Mouse (Mus musculus) forebrain, embryonic 12.5 days (tissue): ENCODE measurements at regions not wholly inside any gene's neighbourhood (a gene's known extent, or its start where the extent isn't known, plus 50 kb on each side); places are given as distances from the start of the nearest gene placed in this dataset.
A peak's percentile ranks its signal among the peaks of the same experiment; 100 is the strongest.

Experiments
- ATAC-seq: fragments of 200-750 bp; cut with Nextera tagmentation; 2 replicates; pipeline ENCODE4 v1.8.0; 2017; ENCODE audit warnings: moderate TSS enrichment; ENCODE audit not compliant: low FRiP score
- H3K27ac ChIP-seq: fragments of 300-500 bp; sonication (generic); 2 replicates; pipeline ENCODE4 v1.5.1; 2016; ENCODE audit warnings: mild to moderate bottlenecking
- H3K27me3 ChIP-seq: fragments of 300-500 bp; sonication (generic); 2 replicates; pipeline ENCODE4 v1.6.1; 2016; ENCODE audit warnings: mild to moderate bottlenecking
- H3K36me3 ChIP-seq: fragments of 300-500 bp; sonication (generic); replicated peaks from 2 replicates; pipeline ENCODE4 v1.6.1; 2016; ENCODE audit warnings: mild to moderate bottlenecking
- H3K4me1 ChIP-seq: fragments of 300-500 bp; sonication (generic); 2 replicates; pipeline ENCODE4 v1.6.1; 2016
- H3K4me2 ChIP-seq: fragments of 300-500 bp; sonication (generic); 2 replicates; pipeline ENCODE4 v1.6.1; 2016; ENCODE audit warnings: mild to moderate bottlenecking, moderate library complexity
- H3K4me3 ChIP-seq: fragments of 300-500 bp; sonication (generic); replicated peaks from 2 replicates; pipeline ENCODE4 v1.5.1; 2016; ENCODE audit warnings: mild to moderate bottlenecking
- H3K9ac ChIP-seq: fragments of 300-500 bp; sonication (generic); 2 replicates; pipeline ENCODE4 v1.6.1; 2016; ENCODE audit warnings: mild to moderate bottlenecking
- H3K9me3 ChIP-seq: fragments of 300-500 bp; sonication (generic); 2 replicates; pipeline ENCODE4 v1.6.1; 2016
- WGBS: fragments of 180-500 bp; shearing (Covaris S2); methylation state at CpG from one replicate; pipeline ENCODE4 v1.1.7; 2016; 5-methylcytosine and 5-hydroxymethylcytosine counted together

DNA sequence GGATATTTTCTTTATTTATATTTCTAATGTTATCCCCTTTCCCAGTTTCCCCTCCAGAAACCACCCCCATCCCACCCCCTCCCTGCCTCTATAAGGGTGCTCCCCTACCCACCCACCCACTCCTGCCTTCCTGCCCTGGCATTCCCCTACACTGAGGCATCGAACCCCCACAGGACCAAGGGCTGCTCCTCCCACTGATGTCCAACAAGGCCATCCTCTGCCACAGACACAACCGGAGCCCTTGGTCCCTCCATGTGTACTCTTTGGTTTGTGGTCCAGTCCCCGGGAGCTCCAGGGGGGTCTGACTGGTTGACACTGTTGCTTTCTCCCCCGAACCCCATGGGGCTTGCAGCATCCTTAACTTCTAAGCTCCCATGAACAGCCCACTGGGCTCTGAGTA lies 688.4 kb downstream of the Basp1 start:
- H3K9me3 ChIP-seq: no peaks in the 10 kb centered on the region
- WGBS: 92% methylated on average over 4 of the region's 4 CpGs
- no peaks in the 10 kb centered on the region for H3K36me3 ChIP-seq
- no peak overlapping the region for H3K4me3 ChIP-seq
- no peak overlapping the region for H3K4me2 ChIP-seq
- ATAC-seq: no peak; the same call in 1 of the 2 replicates
- no peaks in the 10 kb centered on the region for H3K27me3 ChIP-seq
- H3K27ac ChIP-seq: no peak overlapping the region
- no peak overlapping the region for H3K9ac ChIP-seq
- H3K4me1 ChIP-seq: no peaks in the 10 kb centered on the region

GRCm38 (mm10) chr15:24724664-24725063 lies 688.9 kb downstream of the Basp1 start:
- H3K4me3 ChIP-seq: no peak overlapping the region
- no peaks in the 10 kb centered on the region for H3K36me3 ChIP-seq
- H3K27ac ChIP-seq: no peak overlapping the region
- peak; percentile 75; the same call in 1 of the 2 replicates for ATAC-seq
- no peak overlapping the region for H3K9ac ChIP-seq
- H3K4me1 ChIP-seq: no peaks in the 10 kb centered on the region
- no peaks in the 10 kb centered on the region for H3K27me3 ChIP-seq
- H3K9me3 ChIP-seq: no peaks in the 10 kb centered on the region
- no peak overlapping the region for H3K4me2 ChIP-seq
- WGBS: 41% methylated on average over 4 of the region's 4 CpGs

GRCm38 (mm10) chr15:24720346-24720745 lies 693.2 kb downstream of the Basp1 start:
- Histone ChIP-seq H3K4me2 (no peak overlapping the region), H3K36me3 (no peaks in the 10 kb centered on the region), H3K27me3 (no peaks in the 10 kb centered on the region), H3K4me3 (no peak overlapping the region), H3K9me3 (no peaks in the 10 kb centered on the region), H3K9ac (no peak overlapping the region), H3K4me1 (no peaks in the 10 kb centered on the region), H3K27ac (no peak overlapping the region)
- 71% methylated on average over 2 of the region's 2 CpGs for WGBS
- ATAC-seq: no peak

GRCm38 (mm10) chr15:24682167-24682566 lies 731.4 kb downstream of the Basp1 start:
- Histone ChIP-seq H3K4me3 (no peak overlapping the region), H3K9ac (no peak overlapping the region), H3K27me3 (no peaks in the 10 kb centered on the region), H3K27ac (no peak overlapping the region), H3K4me1 (no peaks in the 10 kb centered on the region), H3K4me2 (no peak overlapping the region), H3K36me3 (no peaks in the 10 kb centered on the region), H3K9me3 (no peaks in the 10 kb centered on the region)
- 85% methylated on average over 4 of the region's 4 CpGs for WGBS
- ATAC-seq: no peak

GRCm38 (mm10) chr15:24648938-24649337 lies 764.6 kb downstream of the Basp1 start:
- H3K4me1 ChIP-seq: no peaks in the 10 kb centered on the region
- H3K9ac ChIP-seq: no peak overlapping the region
- H3K9me3 ChIP-seq: no peaks in the 10 kb centered on the region
- H3K4me3 ChIP-seq: no peak overlapping the region
- H3K4me2 ChIP-seq: no peak overlapping the region
- H3K36me3 ChIP-seq: no peaks in the 10 kb centered on the region
- no peak overlapping the region for H3K27ac ChIP-seq
- H3K27me3 ChIP-seq: no peaks in the 10 kb centered on the region
- 88% methylated on average over 1 of the region's 1 CpGs for WGBS
- ATAC-seq: no peak

GRCm38 (mm10) chr15:24635620-24636019 lies 777.9 kb downstream of the Basp1 start:
- Histone ChIP-seq H3K4me1 (no peaks in the 10 kb centered on the region), H3K9ac (no peak overlapping the region), H3K27ac (no peak overlapping the region), H3K4me2 (no peak overlapping the region), H3K4me3 (no peak overlapping the region), H3K27me3 (no peaks in the 10 kb centered on the region), H3K9me3 (no peaks in the 10 kb centered on the region), H3K36me3 (no peaks in the 10 kb centered on the region)
- 20% methylated on average over 2 of the region's 2 CpGs for WGBS
- ATAC-seq: no peak

- no peak overlapping the region for H3K4me3 ChIP-seq
- H3K27ac ChIP-seq: no peak overlapping the region
- ATAC-seq: peak; percentile 86
- H3K27me3 ChIP-seq: no peaks in the 10 kb centered on the region
- WGBS: 50% methylated on average over 4 of the region's 4 CpGs
- H3K9me3 ChIP-seq: no peaks in the 10 kb centered on the region
- H3K9ac ChIP-seq: no peak overlapping the region
- H3K4me2 ChIP-seq: no peak overlapping the region
- no peaks in the 10 kb centered on the region for H3K36me3 ChIP-seq
- H3K4me1 ChIP-seq: no peaks in the 10 kb centered on the region
Measured at GRCm38 (mm10) chr15:24596242-24596641, 817.3 kb downstream of the Basp1 start.

- Histone ChIP-seq H3K27ac (no peak overlapping the region), H3K4me1 (no peaks in the 10 kb centered on the region), H3K27me3 (no peaks in the 10 kb centered on the region), H3K36me3 (no peaks in the 10 kb centered on the region), H3K9me3 (no peaks in the 10 kb centered on the region), H3K9ac (no peak overlapping the region), H3K4me3 (no peak overlapping the region), H3K4me2 (no peak overlapping the region)
- peak; percentile 51; the same call in 1 of the 2 replicates for ATAC-seq
- WGBS: 31% methylated on average over 4 of the region's 4 CpGs
Measured at GRCm38 (mm10) chr15:24588943-24589342, 824.6 kb downstream of the Basp1 start.

DNA sequence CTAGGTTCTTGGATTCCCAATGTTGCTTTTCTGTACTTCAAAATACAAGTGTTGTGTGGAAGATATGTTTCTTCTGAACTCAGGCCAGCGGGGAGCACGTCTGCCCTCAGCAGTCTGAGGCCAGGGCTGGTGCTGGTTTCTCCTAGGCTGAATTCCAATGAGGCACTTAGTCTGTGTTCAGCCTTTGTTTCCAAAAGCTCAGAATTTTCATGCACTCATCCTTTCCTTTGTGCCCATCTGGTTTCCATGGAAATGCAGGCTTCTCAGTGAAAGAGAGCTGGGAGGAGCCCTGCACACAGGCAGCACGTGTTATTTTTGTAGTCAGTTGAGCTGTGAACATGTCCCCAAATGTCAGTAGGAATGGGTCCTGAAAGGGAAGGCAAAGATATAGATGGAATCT lies 846.6 kb downstream of the Basp1 start:
- Histone ChIP-seq H3K4me2 (no peak overlapping the region), H3K9ac (no peak overlapping the region), H3K36me3 (no peaks in the 10 kb centered on the region), H3K27ac (peak overlapping the region; percentile 66; the same call in 1 of the 2 replicates), H3K4me3 (no peak overlapping the region), H3K27me3 (no peaks in the 10 kb centered on the region), H3K4me1 (peaks cover 9% of the 10 kb centered on the region), H3K9me3 (no peaks in the 10 kb centered on the region)
- peak; percentile 96 for ATAC-seq
- 3% methylated on average over 3 of the region's 3 CpGs for WGBS

DNA sequence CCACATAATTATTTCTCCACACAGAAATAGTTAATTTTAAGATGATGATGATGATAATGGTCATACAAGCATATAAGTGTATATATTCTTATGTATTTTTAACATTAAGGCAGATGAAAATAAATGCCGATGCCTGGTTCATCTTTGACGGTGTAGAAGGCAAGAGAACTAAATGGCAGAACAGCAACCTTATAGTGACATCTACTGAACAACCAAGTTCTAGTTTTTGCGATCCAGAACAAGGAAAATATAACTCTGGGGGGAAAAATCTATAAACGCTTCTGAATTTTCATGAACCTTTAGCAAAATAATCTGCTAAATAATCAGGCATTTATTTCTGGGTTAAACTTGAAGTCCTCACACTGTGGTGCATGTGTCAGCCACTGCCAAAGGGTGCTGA lies 856.8 kb downstream of the Basp1 start:
- no peak for ATAC-seq
- 92% methylated on average over 4 of the region's 4 CpGs for WGBS
- no peaks in the 10 kb centered on the region for H3K4me1 ChIP-seq
- H3K27ac ChIP-seq: no peak overlapping the region
- no peaks in the 10 kb centered on the region for H3K36me3 ChIP-seq
- H3K27me3 ChIP-seq: no peaks in the 10 kb centered on the region
- H3K4me2 ChIP-seq: no peak overlapping the region
- H3K9ac ChIP-seq: no peak overlapping the region
- H3K4me3 ChIP-seq: no peak overlapping the region
- no peaks in the 10 kb centered on the region for H3K9me3 ChIP-seq

- Histone ChIP-seq H3K9me3 (no peaks in the 10 kb centered on the region), H3K27ac (no peak overlapping the region), H3K4me1 (no peaks in the 10 kb centered on the region), H3K4me3 (no peak overlapping the region), H3K27me3 (no peaks in the 10 kb centered on the region), H3K36me3 (no peaks in the 10 kb centered on the region), H3K4me2 (no peak overlapping the region), H3K9ac (no peak overlapping the region)
- ATAC-seq: no peak
- WGBS: 94% methylated on average over 3 of the region's 3 CpGs
Measured at GRCm38 (mm10) chr15:24550108-24550507, 863.5 kb downstream of the Basp1 start.

- Histone ChIP-seq H3K9me3 (no peaks in the 10 kb centered on the region), H3K27me3 (no peaks in the 10 kb centered on the region), H3K4me2 (no peak overlapping the region), H3K36me3 (no peaks in the 10 kb centered on the region), H3K4me1 (no peaks in the 10 kb centered on the region), H3K4me3 (no peak overlapping the region), H3K9ac (no peak overlapping the region), H3K27ac (no peak overlapping the region)
- ATAC-seq: no peak
- WGBS: 80% methylated on average over 3 of the region's 3 CpGs
Measured at GRCm38 (mm10) chr15:24530065-24530464, 883.5 kb downstream of the Basp1 start.

GRCm38 (mm10) chr15:24527379-24527778 lies 886.2 kb downstream of the Basp1 start:
- no peaks in the 10 kb centered on the region for H3K27me3 ChIP-seq
- 72% methylated on average over 5 of the region's 5 CpGs for WGBS
- no peak overlapping the region for H3K27ac ChIP-seq
- H3K9me3 ChIP-seq: no peaks in the 10 kb centered on the region
- H3K4me3 ChIP-seq: no peak overlapping the region
- H3K36me3 ChIP-seq: no peaks in the 10 kb centered on the region
- no peaks in the 10 kb centered on the region for H3K4me1 ChIP-seq
- no peak overlapping the region for H3K4me2 ChIP-seq
- H3K9ac ChIP-seq: no peak overlapping the region
- ATAC-seq: no peak

GRCm38 (mm10) chr15:24513926-24514325 lies 899.6 kb downstream of the Basp1 start:
- Histone ChIP-seq H3K27ac (no peak overlapping the region), H3K9ac (no peak overlapping the region), H3K36me3 (no peaks in the 10 kb centered on the region), H3K27me3 (no peaks in the 10 kb centered on the region), H3K4me2 (no peak overlapping the region), H3K4me3 (no peak overlapping the region), H3K9me3 (no peaks in the 10 kb centered on the region), H3K4me1 (no peaks in the 10 kb centered on the region)
- 88% methylated on average over 9 of the region's 9 CpGs for WGBS
- ATAC-seq: no peak
